Mouse (Mus musculus) NIH3T3 (cell line): ENCODE data around the gene Csrp3.
A peak's percentile ranks its signal among the peaks of the same experiment; 100 is the strongest.

Source experiments
- DNase-seq: peaks from one replicate; pipeline ENCODE4 v3.0.0-alpha.2; 2012; ENCODE audit warnings: low read depth

Gene Csrp3

DNA sequence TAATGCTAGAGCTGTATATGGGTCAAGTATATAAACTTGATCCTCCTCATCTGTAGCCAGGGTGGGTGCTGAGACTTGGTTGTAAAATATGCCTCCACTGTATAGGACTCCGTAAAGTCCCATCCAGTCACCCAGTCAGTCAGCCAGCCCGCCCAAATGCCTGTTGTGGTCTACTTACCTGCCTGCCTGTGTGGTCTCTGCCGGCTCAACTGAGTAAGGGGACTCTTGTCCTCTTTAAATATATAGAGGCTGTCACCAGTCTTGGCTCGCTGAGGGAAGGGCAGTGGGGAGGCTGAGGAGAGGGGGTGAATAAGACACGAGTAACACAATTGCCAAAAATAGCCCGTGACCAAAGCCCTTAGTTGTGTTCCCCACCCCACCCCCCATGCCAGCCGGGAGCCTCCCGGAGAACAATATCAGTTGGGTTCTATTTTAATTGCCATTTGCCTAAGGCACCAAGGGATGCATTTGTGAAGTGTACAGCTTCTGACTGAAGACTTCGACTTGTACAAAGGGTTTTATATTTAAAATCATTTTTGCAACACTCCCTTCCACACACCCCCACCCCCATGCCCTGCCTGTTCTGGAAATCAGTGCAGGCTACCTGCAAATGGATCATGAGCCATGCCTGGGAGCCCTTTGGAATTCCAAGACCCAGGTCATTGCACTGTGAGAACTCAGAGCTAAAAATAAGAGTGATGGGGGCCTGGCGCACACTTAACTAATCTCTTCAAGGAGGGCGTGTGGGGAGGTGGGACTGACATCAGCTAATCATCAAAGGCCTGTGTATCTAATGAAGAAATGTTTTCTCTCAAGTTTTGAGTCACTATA is at the start of gene Csrp3:
Gene Csrp3, minus strand, starts transcription at position 214 of the 831 bp plus-strand sequence.
- DNase-seq: no peak

DNA sequence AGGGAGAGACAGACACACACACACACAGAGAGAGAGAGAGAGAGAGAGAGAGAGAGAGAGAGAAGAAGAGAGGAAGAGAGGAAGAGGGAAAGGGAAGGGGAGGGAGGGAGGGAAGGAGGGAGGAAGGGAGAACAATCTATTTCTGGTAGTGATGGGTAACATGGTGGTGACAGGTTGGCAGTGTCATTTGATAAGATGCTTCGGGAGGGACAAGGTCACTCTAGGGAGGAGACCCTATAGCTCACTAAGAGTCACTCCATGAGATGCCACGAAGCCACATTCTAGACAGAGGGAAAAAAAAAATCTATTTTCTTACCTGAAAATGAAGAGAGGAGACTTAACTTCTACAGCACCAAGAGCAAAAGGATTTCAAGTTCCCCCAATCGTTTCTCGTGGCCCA is 48.2 kb upstream of the Csrp3 start:
- DNase-seq: no peak

DNA sequence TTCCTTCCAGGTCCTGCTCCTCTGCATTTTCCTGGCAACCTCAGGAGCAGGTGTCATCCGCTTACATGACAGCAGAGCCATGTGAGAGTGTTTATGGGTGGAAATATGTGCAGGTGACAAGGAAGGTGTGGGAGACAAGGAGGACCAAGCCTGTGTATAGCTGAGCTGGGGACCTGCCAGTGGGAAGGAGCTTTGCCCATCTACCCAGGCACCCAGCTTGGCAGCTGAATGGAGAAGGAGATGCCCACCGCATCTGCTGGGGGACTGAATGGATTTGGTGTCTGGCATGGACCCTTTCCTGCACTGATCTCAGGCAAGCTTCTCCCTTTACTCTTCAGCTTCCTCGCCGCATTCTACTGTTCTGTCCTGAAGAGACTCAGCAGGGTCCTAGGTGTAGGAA is 47.6 kb upstream of the Csrp3 start:
- no peak for DNase-seq

DNA sequence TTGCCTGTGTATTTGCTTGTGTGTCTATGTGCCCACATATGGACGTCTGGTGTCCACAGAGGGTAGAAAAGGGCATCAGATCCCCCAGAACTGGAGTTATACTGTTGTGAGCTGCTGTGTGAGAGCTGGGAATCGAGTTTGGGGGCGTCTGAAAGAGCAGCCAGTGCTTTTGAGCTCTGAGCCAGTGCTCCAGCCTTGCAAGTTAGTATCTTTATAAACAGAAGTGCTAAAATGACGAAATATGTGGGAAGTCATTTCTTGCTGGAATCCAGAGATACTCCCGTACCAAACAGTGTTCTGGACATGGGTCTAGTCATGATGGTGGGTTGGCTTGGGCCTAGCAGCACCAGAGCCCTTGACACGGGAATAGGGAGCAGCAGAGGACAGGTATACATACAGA is 46.9 kb upstream of the Csrp3 start:
- DNase-seq: peak; percentile 11

DNA sequence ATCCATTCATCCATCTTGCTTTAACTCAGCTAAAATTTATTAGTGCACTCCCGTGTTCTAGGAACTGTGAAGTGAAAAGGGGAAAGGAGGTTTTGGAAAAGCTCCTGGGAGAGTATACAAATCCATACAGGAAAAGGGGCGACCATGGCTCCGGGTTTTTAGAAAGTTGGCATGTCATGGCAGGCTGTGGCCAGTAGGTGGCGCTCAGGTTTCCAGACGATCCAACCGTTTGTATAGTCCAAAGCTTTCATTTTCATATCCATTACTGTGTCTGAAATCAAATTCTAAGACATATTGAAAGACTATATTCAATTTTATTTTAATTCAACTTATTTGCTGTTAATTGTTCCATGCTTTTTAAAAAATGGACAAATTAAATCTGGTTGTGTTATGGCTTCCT is 46.3 kb upstream of the Csrp3 start:
- DNase-seq: peak; percentile 85

DNA sequence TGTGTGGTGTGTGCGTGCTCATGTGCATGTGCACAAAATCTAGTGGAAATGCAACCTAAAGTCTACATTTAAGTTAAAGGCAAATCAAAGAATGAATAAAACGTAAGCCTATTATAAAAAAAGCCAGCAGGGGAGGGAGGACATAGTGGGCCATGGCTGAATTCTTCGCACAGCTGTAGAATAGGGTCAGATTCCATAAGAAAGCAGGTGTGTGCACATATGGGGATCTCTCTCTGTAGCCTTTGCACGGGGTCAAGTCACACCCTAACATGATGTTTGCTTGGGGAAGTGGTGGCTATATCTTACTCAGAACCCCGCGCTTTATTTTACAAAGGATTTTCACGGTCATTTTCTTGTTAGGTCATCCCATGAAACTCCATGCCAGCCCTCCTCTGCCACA is 45.3 kb upstream of the Csrp3 start:
- DNase-seq: no peak

DNA sequence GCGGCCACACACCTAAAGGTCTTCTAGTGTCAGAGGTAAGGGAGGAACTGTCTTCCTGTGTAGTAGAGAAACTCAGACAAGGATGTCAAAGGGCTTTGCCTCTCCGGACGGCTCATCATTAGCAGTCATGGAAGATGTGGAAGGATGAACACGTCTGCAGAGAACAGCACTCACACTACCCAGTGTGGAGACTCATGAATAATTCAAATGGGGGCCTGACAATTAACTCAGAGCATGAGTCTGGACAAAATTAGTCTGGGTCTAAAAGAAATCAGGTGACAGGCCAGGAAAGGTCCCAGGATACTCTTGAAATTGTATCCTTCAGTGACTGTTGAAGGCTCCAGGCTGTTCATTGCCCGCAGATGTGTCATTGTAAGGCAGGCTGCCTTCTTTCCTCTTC is 43.2 kb upstream of the Csrp3 start:
- no peak for DNase-seq

DNA sequence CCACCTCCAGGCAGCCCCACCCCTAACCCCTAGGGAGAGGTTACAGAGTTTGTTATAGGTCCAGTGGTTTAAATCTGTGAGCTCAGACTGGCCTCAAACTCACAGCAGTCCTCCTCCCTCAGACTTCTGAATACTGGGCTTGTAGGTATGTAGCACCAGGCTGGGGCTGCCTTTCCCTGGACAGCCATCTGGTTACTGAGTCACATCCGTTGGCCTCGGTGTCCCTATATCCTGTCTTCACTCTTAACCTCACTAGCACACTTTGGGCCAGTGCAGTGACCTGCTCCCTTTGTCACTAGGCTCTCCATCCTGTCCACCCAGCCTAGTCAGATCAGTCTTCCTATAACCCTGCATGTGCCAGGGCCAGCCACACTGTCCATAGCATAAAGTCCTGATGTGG is 40.9 kb upstream of the Csrp3 start:
- DNase-seq: no peak

DNA sequence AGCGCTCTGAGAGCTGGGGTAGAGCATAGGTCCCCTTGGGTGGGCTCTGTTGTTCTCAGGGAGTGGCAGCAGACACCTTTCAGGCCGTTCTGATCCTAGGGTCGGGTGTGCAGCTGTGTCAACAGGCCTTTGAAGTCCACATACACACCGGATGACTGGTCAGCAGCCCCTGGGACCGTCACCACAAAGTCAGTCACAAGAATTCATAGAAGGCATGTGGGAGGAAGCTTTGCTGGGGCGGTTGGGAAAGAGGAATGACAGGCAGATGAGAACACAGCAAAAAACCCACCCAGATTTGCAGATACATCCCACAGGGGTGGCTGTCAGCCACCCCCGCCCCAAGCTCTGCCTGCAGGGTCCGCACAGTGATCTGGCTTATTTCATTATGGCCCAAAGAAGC is 40.1 kb upstream of the Csrp3 start:
- DNase-seq: no peak

DNA sequence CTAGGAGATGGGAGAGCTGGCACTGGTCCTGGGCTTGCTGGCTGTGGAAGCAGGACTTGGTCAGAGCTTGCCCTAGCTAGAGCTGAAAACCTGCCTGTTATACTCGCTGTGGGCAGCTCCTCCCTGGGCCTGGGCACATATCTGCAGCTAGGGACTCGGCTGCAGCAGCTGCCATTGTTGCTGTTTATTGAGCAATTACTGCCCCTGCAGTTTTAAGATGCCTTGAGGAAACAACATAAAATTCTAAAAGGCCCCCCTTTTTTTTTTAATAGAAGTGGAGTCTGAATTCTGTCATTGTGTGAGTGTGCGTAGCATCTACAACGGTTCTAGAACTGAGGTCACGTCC is 36.4 kb upstream of the Csrp3 start:
- DNase-seq: no peak

DNA sequence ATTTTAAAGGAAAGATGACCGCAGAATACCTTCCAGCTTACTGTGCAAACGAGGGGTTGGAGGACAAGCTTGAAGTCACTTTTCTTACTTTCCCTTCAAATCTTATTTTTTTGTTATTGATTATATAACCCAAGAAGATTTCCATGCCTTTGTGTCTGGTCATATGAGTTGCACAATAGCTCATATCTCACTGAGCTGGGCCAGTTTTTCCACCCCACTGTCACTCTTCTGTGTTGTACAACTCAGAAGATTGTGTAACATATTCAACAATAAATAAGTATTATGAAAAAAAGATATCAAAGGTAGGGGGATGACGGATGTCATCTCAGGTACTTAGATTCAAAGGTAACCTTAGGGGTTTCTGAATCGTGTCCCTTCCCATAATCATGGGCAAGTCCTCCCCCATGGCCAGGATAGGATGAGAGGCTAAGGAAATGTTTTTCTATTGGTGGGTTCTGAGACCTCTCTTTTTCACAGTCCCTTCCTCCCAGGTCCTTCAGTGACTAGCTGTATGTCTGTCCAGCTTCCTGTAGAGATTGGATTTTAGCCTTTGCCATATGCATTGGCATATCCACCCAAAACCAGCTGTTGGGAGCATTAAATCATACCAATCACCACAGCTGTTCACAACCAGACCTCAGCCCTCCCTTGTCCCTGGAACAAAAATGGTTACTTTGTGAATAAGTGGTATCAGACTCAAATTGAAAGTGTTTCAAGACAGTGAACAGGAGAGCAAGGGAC is 35.9 kb upstream of the Csrp3 start:
- no peak for DNase-seq

DNA sequence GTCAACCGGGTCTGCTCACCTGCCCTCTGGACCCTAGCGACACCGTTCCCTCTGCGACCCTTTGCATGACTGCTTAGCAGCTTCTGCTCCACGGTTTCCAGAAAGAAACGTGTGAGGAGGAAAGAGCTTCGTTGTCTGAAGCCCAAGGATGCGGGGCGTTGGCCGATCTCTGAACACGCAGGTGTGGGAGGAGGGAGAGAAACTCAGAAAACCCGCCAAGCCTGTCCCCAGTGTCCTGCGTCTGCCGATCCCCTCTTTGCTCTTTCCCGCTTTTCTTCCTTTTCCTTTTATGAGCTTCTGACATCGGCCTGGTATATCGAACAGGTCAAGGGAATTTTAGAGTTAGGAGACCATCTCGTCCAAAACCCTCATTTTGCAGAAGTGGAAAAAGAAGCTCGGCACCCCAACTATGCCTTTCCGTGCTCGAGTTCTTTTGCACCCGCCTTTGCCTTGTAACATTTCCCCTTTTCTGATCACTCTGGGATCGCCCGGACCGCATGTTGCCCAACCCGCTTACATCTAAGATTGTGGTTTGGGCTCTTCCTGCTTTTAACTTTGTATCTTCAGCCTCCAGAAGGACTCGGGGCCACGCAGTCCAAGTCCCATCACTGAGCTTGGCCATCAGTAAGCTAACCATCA is 34.3 kb upstream of the Csrp3 start:
- DNase-seq: peak; percentile 17

DNA sequence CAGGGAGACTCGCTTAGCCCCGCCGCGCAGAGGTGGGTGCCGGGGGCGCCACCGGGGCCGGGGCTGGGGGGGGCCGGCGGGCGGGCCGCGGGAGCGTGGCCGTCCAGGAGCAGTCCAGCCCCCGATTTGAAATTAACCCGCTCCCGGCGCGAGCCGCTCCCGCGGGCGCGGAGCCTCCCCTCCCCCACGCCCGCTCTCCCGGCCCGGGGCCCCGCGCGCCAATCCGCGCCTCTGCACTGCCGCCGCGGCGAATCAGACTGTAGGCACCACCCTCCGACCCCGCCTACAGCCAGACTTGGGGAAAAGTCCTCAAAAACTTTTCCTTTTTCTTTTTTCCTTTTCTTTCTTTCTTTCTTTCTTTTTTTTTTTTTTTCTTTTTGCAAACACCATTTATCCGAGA is 33.7 kb upstream of the Csrp3 start, which contains the start of gene E2f8:
Gene E2f8, minus strand, starts transcription at position 111 of the 400 bp plus-strand sequence.
- DNase-seq: peak; percentile 89

DNA sequence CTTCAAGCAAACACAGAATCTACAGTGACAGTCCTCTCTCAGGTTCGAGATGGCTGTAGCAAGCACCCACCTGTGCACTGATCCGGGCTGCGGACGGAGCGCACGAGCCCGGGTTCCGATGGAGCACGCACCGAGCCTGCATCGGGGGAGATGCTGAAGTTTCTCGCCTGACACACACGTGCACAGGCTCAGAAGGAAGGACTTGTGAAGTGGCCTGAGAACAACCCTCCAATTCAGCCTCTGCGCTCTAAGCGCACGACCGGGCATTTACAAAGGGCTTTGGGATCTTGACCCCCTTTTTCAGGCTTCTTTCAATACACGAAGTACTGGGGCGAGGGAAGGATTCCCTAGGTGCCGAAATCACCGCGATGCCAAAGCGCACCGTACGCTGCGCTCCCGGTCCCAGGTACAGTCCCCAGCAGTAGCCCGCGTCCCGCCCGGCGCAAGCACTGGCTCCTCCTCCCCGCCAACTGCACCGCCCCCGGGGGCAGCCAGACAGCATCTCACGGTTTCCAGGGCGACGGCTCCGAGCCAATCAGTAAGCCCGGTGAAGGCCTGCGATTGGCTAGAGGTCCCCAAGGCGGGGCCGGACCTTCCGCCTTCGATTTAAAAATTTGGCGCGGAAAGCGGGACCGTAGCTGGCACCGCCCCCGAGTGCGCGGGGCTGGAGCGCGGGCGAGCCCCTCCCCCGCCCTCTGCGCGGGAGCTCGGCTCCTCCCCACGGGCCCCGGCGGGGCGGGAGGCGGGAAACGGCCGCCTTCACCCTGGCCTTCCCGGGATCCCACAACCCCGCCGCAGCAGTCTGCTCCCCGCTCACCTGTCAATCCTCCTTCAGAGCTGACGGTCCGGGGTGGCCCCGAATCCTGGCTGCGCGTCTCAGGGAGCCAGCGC is 33.0 kb upstream of the Csrp3 start:
- DNase-seq: peak; percentile 99

DNA sequence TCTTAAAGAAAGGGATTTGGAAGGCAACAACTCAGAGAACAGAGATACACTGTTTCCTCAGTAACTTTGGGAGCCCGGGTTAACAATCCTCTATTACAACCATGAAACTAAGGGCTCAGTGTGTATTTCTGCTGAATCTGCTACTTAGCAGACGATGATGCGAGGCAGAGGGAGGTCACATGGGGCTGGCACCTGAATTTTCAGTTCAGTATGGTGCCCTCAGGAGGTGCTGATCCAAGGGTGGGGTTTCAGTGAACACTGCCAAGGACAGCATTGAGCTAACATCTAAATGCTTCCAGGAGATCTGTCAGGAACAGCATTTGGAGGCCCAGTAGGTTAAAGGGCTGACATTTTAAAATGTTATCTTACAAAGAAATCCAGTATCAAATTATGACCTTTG is 31.7 kb upstream of the Csrp3 start:
- peak; percentile 8 for DNase-seq

DNA sequence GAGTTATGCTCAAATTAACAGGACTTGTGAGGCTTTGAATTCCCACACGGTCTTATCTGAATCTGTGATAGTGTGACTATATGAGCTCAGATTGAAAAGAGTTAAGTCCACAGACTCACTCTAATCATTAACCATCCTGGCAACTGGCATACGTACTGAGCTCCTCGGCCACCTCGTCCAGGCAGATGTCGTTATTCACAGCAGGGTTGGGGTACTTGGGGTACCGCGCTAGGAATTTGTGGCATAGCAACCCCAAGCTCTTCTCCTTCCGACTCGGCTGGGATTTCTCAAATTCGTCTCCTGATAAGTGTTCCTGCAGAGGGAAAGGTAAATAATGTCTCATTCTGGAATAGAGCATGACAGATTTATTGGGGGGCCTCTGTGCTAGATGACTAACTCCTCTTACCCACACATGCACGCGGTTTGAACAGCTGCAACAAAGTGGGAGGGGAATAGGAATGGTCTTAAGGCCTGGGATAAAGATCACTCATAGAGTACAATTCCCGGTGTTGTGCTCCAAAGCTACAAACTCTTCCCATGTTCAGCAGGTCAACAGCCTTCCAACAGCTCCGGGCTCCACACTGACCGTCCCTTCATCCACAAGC is 30.1 kb upstream of the Csrp3 start:
- no peak for DNase-seq

DNA sequence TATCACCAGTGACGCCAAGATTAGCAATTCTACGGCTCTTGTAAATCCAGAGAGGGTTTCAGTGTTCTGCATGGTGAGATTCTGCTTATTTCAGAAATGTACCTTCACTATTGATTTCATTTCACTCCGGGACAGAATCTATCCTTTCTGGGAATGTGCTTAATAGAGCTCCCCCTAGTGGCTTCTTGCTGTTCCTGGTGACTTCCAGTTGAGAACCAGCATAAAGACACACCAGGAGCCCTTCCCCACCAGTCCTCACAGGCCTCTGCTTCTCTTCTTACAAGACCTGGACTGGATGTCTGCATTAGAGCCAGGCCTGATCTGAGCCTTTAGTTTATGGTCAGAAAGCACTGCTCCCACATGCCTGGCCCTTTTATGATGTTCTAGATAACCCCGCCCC is 28.7 kb upstream of the Csrp3 start:
- DNase-seq: peak; percentile 84

DNA sequence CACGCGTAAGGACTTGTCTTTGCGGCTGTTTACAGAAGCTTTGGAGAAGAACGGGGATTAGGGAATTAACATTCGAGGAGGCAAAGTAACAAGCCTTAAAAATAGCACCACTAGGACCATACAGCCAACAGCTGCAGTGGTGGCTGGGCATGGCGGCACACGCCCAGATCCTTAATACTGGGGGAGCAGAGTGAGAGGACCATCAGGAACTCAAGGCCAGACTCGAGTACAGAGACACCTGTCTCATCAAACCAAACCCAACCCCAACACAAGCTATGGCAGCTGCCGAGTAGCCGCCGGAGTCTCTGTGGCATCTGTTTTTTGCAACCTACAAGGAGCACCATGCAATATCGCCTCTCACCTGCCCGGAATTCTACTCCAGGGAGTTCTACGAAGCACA is 27.3 kb upstream of the Csrp3 start:
- DNase-seq: no peak

DNA sequence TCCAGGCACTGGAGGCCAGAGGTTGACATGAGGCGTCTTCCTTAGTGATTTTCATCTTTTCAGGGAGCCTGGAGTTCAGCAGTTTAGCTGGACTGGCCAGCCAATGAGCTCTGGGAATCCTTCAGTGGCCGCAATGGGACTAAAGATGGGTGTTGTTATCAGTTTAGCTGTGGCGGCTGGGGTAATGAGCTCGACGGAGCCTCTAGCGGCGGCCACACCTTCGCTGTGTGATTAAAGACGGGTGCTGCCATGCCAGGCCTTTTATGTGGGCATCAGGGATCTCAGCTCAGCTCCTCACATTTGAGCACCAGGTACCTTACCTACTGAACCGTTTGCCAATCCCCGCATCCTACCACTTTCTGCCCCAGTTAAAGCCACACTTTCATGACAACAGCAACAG is 23.5 kb upstream of the Csrp3 start:
- DNase-seq: no peak

DNA sequence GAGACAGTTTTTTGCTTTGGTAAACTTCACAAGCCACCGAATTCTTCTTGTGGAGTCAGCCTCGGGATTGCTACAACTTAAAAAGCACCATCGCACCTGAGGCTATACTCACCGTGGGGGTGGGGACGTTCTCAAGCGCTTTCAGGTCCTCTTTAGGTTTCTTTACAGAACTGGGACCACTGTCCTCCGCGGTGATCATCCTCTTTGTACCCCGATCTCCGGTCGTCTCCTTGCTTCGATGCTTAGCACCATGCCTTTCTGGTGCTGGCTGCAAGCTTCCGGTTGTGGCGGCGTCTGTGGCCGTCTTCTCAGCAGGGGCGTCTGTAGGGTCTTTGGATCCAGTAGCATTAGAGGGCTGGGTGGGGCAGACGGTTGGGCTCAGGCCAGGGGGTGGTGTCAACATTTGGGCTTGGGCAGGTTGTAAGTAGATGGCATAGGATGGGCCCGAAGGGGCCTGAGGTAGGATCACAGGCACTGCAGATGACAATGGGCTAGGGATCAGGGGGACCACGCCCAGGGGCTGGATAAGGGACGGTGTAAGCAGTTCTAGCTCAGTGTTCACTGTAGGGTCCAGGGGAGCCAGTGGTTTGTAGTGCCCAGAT is 22.8 kb upstream of the Csrp3 start:
- DNase-seq: no peak

DNA sequence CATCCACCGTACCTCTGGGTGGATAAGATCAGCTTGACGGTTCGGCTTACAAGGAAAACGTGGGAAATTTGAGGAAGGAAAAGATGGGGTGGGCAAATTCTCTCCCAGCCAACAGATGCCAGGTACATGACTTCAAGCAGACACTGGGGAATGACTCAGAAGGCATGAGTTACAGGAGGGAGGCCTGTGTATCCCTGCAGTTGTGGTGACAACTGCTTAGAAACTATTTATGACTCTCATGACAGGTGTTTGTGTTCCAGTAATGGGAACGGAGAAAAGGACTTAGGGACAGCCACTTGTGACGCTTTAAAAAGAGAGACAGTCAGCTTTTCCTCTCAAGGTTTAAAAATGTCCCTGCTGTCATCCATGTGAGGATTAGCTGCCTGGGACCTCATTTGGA is 22.3 kb upstream of the Csrp3 start:
- no peak for DNase-seq
